Mouse (Mus musculus): ENCODE measurements around the gene Gin1. TPM values are rescaled to one million over a fixed set of nuclear protein-coding genes. Genes with fewer than 3 reads are reported as not detected.

The Gin1 gene
- polyA plus RNA-seq, 1 experiment from 2014 or later: 18.4 TPM

GRCm38 (mm10) chr1:97834354-97834822, 64.4 kb downstream of the Gin1 start:
- no peak overlapping the region for H3K9ac ChIP-seq
- no peaks in the 10 kb centered on the region for H3K9me3 ChIP-seq
- 73% methylated on average over 5 of the region's 5 CpGs for WGBS
- no peak overlapping the region for H3K4me2 ChIP-seq
- H3K36me3 ChIP-seq: peaks cover 6% of the 10 kb centered on the region
- H3K4me3 ChIP-seq (replicated peaks): no peak overlapping the region
- 0 out of 2 replicates have a peak overlapping the region, but pooled peaks have one; percentile 26 for H3K27ac ChIP-seq
- no peaks in the 10 kb centered on the region for H3K4me1 ChIP-seq
- H3K27me3 ChIP-seq (replicated peaks): no peaks in the 10 kb centered on the region
- ATAC-seq (ENCODE audit: insufficient read depth, low FRiP score, low read depth): no peak

Other genes with a start within 250 kb of the Gin1 start
- 20.0 and 21.3 TPM in 2 replicates for gene D1Ertd622e, start 108.1 kb upstream of the Gin1 start, polyA plus RNA-seq (2015; fragmentation: Nextera tagmentation; extraction: Ambion mirVana)
- 28.1 and 33.3 TPM in 2 replicates for gene Ppip5k2, start 239 bp downstream of the Gin1 start, polyA plus RNA-seq (2015; fragmentation: Nextera tagmentation; extraction: Ambion mirVana)